In genomic region chr10:117376580-117377189, GRCm38 (mm10) we compare ENCODE assay signal across 8 mouse cellular contexts. TPM values are rescaled to one million over a fixed set of nuclear protein-coding genes. Genes with fewer than 3 reads are reported as not detected.
DNase-seq lines count a peak whose midpoint lies in the region; ATAC-seq and TF ChIP-seq lines count a peak whose summit lies in the region.

No protein-coding gene starts in this region.

- H3K4me3 ChIP-seq in bone marrow, adult 2 months (replicated peaks; ENCODE audit: control insufficient read depth, low read depth, low read length): peak overlapping the region; percentile 78
- H3K4me3 ChIP-seq in embryonic facial prominence, embryonic 14.5 days (ENCODE audit: low read depth, low read length): peak overlapping the region; percentile 98
- peak overlapping the region; percentile 94 for H3K4me3 ChIP-seq in limb, embryonic 13.5 days
- H3K4me3 ChIP-seq in midbrain, embryonic 15.5 days: peak overlapping the region; percentile 99

- DNase-seq in A20 (ENCODE audit: low read depth, low spot score): peak; percentile 96
- peak; percentile 96 for DNase-seq in embryonic facial prominence, embryonic 14.5 days (ENCODE audit: low spot score)
- peak; percentile 92 for DNase-seq in heart, adult 8-10 months (ENCODE audit: low spot score)
- peak; percentile 89 to 92 for DNase-seq in kidney, adult 8-10 months
- DNase-seq in spleen, adult 18-20 months: peak; percentile 94 to 97

- no peaks in the 10 kb centered on the region for H3K4me1 ChIP-seq in bone marrow, adult 2 months (ENCODE audit: control insufficient read depth, insufficient read depth, low read length)
- peaks cover 14% of the 10 kb centered on the region for H3K4me1 ChIP-seq in embryonic facial prominence, embryonic 14.5 days (ENCODE audit: control insufficient read depth, insufficient read depth, low read length)
- peaks cover 18% of the 10 kb centered on the region for H3K4me1 ChIP-seq in limb, embryonic 13.5 days
- H3K4me1 ChIP-seq in midbrain, embryonic 15.5 days: peaks cover 23% of the 10 kb centered on the region

- H3K27me3 ChIP-seq in embryonic facial prominence, embryonic 14.5 days (replicated peaks; ENCODE audit: control insufficient read depth, insufficient read depth, low read length): no peaks in the 10 kb centered on the region
- H3K27me3 ChIP-seq in limb, embryonic 13.5 days: no peaks in the 10 kb centered on the region
- no peaks in the 10 kb centered on the region for H3K27me3 ChIP-seq in midbrain, embryonic 15.5 days (replicated peaks)

- peak; percentile 97 for ATAC-seq in embryonic facial prominence, embryonic 14.5 days (ENCODE audit: low read depth)
- ATAC-seq in limb, embryonic 13.5 days (ENCODE audit: low FRiP score, low read depth): peak; percentile 96
- ATAC-seq in midbrain, embryonic 15.5 days (replicated peaks): peak; percentile 98

- peak; percentile 63; the same call in 1 of the 2 replicates for TF ChIP-seq POLR2A in bone marrow, adult 2 months (IDR thresholded peaks at IDR 0.05; ENCODE audit: borderline replicate concordance, control insufficient read depth, low read depth, low read length)

- WGBS in bone marrow, adult 2 months: under 1% methylated on average over 86 of the region's 86 CpGs
- 1% methylated on average over 28 of the region's 86 CpGs for WGBS in embryonic facial prominence, embryonic 14.5 days
- WGBS in limb, embryonic 13.5 days: under 1% methylated on average over 80 of the region's 86 CpGs
- WGBS in midbrain, embryonic 15.5 days: under 1% methylated on average over 65 of the region's 86 CpGs

- H3K4me2 ChIP-seq in embryonic facial prominence, embryonic 14.5 days (ENCODE audit: low read depth, low read length): peak overlapping the region; percentile 65
- peak overlapping the region; percentile 73 for H3K4me2 ChIP-seq in limb, embryonic 13.5 days (replicated peaks)
- peak overlapping the region; percentile 67 for H3K4me2 ChIP-seq in midbrain, embryonic 15.5 days

- peak overlapping the region; percentile 100 for H3K9ac ChIP-seq in embryonic facial prominence, embryonic 14.5 days (ENCODE audit: low read depth, low read length)
- H3K9ac ChIP-seq in limb, embryonic 13.5 days: peak overlapping the region; percentile 99
- H3K9ac ChIP-seq in midbrain, embryonic 15.5 days: peak overlapping the region; percentile 99

- H3K27ac ChIP-seq in bone marrow, adult 2 months (ENCODE audit: control insufficient read depth, insufficient read depth, low read depth, low read length, poor library complexity): peak overlapping the region; percentile 93
- H3K27ac ChIP-seq in embryonic facial prominence, embryonic 14.5 days (replicated peaks; ENCODE audit: low read depth, low read length): peak overlapping the region; percentile 97
- H3K27ac ChIP-seq in limb, embryonic 13.5 days: peak overlapping the region; percentile 96
- peak overlapping the region; percentile 97 for H3K27ac ChIP-seq in midbrain, embryonic 15.5 days

- 0 out of 2 replicates have a peak, but pooled peaks have one; percentile 5 for TF ChIP-seq CTCF in bone marrow, adult 2 months (IDR thresholded peaks at IDR 0.05; ENCODE audit: control insufficient read depth, insufficient read depth, low read length)

- no peaks in the 10 kb centered on the region for H3K9me3 ChIP-seq in embryonic facial prominence, embryonic 14.5 days (ENCODE audit: control insufficient read depth, low read length)
- H3K9me3 ChIP-seq in limb, embryonic 13.5 days: no peaks in the 10 kb centered on the region
- H3K9me3 ChIP-seq in midbrain, embryonic 15.5 days: no peaks in the 10 kb centered on the region

- H3K36me3 ChIP-seq in embryonic facial prominence, embryonic 14.5 days (ENCODE audit: control insufficient read depth, insufficient read depth, low read length): no peaks in the 10 kb centered on the region
- H3K36me3 ChIP-seq in limb, embryonic 13.5 days: no peaks in the 10 kb centered on the region
- no peaks in the 10 kb centered on the region for H3K36me3 ChIP-seq in midbrain, embryonic 15.5 days (replicated peaks)

RNA-seq across cellular contexts. Expression of gene Cpsf6, which starts 3.1 kb away (rescaled TPM):
- polyA plus RNA-seq in bone marrow, adult 2 months (2011; ENCODE audit: insufficient read depth, insufficient read length, low replicate concordance, missing spikeins): 48.0 and 64.9 TPM in 2 replicates
- 125 and 146 TPM in 2 replicates for polyA plus RNA-seq in embryonic facial prominence, embryonic 14.5 days (2014; fragmentation: Nextera tagmentation; extraction: Ambion mirVana)
- total RNA-seq in heart, adult 8-10 months (2022): 10 to 100 TPM; 27.3 to 31.2 (median 30.1) TPM
- 178 and 191 TPM in 2 replicates for polyA plus RNA-seq in limb, embryonic 13.5 days (2015; fragmentation: Nextera tagmentation; extraction: Ambion mirVana)
- polyA plus RNA-seq in midbrain, embryonic 15.5 days (2015; fragmentation: Nextera tagmentation; extraction: Ambion mirVana): 148 and 154 TPM in 2 replicates

Comparison
In these comparisons a context has a peak if more than half of its experiments do, and no peak if none do; other contexts are left out.
1. Peak in every context shown above with its lines: DNase-seq, ATAC-seq, H3K4me3 ChIP-seq and H3K27ac ChIP-seq.